Mouse (Mus musculus) midbrain, embryonic 15.5 days (tissue): ENCODE data around the gene Hs3st5. TPM values are rescaled to one million over a fixed set of nuclear protein-coding genes. Genes with fewer than 3 reads are reported as not detected.

Experiments
- ATAC-seq: fragments of 200-750 bp; cut with Nextera tagmentation; replicated peaks from 2 replicates; pipeline ENCODE4 v1.8.0; 2017; ENCODE audit warnings: moderate TSS enrichment
- H3K27ac ChIP-seq: fragments of 300-500 bp; sonication (generic); 2 replicates; pipeline ENCODE4 v1.5.1; 2015; ENCODE audit warnings: mild to moderate bottlenecking, inconsistent platforms
- H3K27me3 ChIP-seq: fragments of 300-500 bp; sonication (generic); replicated peaks from 2 replicates; pipeline ENCODE4 v1.6.1; 2015; ENCODE audit warnings: inconsistent platforms
- H3K36me3 ChIP-seq: fragments of 300-500 bp; sonication (generic); replicated peaks from 2 replicates; pipeline ENCODE4 v1.6.1; 2015; ENCODE audit warnings: inconsistent platforms
- H3K4me1 ChIP-seq: fragments of 300-500 bp; sonication (generic); 2 replicates; pipeline ENCODE4 v1.6.1; 2015; ENCODE audit warnings: inconsistent platforms
- H3K4me2 ChIP-seq: fragments of 300-500 bp; sonication (generic); 2 replicates; pipeline ENCODE4 v1.6.1; 2015; ENCODE audit warnings: inconsistent platforms, mild to moderate bottlenecking, moderate library complexity
- H3K4me3 ChIP-seq: fragments of 300-500 bp; sonication (generic); 2 replicates; pipeline ENCODE4 v1.5.1; 2015; ENCODE audit warnings: mild to moderate bottlenecking, inconsistent platforms
- H3K9ac ChIP-seq: fragments of 300-500 bp; sonication (generic); 2 replicates; pipeline ENCODE4 v1.6.1; 2015; ENCODE audit warnings: mild to moderate bottlenecking, inconsistent platforms
- H3K9me3 ChIP-seq: fragments of 300-500 bp; sonication (generic); 2 replicates; pipeline ENCODE4 v1.6.1; 2016; ENCODE audit warnings: inconsistent platforms
- WGBS: fragments of 180-500 bp; shearing (Covaris S2); methylation state at CpG from one replicate; pipeline ENCODE4 v1.1.7; 2015; ENCODE audit warnings: mixed read lengths; 5-methylcytosine and 5-hydroxymethylcytosine counted together
- polyA plus RNA-seq: library from polyadenylated mRNA; unstranded; fragments of >200 nt; fragmentation: Nextera tagmentation; extraction: Ambion mirVana; gene quantifications from 2 replicates; pipeline ENCODE4 v1.2.1, GENCODE M21; 2015

Gene Hs3st5
- polyA plus RNA-seq, 1 experiment from 2014 or later = 23.4 TPM

GRCm38 (mm10) chr10:36829079-36829478, 322.5 kb downstream of the Hs3st5 start:
- 61% methylated on average over 3 of the region's 3 CpGs for WGBS
- Histone ChIP-seq H3K27ac (no peak overlapping the region), H3K4me2 (no peak overlapping the region), H3K4me3 (no peak overlapping the region), H3K36me3 (no peaks in the 10 kb centered on the region), H3K9me3 (no peaks in the 10 kb centered on the region), H3K27me3 (no peaks in the 10 kb centered on the region), H3K9ac (no peak overlapping the region), H3K4me1 (no peaks in the 10 kb centered on the region)
- 0 out of 2 replicates have a peak, but pooled peaks have one; percentile 11 for ATAC-seq

- Histone ChIP-seq H3K27ac (no peak overlapping the region), H3K4me3 (no peak overlapping the region), H3K9ac (no peak overlapping the region), H3K4me1 (no peaks in the 10 kb centered on the region), H3K9me3 (no peaks in the 10 kb centered on the region), H3K4me2 (no peak overlapping the region), H3K27me3 (no peaks in the 10 kb centered on the region), H3K36me3 (no peaks in the 10 kb centered on the region)
- 46% methylated on average over 3 of the region's 3 CpGs for WGBS
- no peak for ATAC-seq
Observed at GRCm38 (mm10) chr10:36832204-36832603, 325.6 kb downstream of the Hs3st5 start.

GRCm38 (mm10) chr10:36834224-36834623, 327.6 kb downstream of the Hs3st5 start:
- ATAC-seq = no peak
- no peak overlapping the region for H3K4me2 ChIP-seq
- H3K4me1 ChIP-seq = no peaks in the 10 kb centered on the region
- H3K27me3 ChIP-seq = no peaks in the 10 kb centered on the region
- no peaks in the 10 kb centered on the region for H3K36me3 ChIP-seq
- 20% methylated on average over 5 of the region's 5 CpGs for WGBS
- no peaks in the 10 kb centered on the region for H3K9me3 ChIP-seq
- no peak overlapping the region for H3K27ac ChIP-seq
- H3K4me3 ChIP-seq = no peak overlapping the region
- H3K9ac ChIP-seq = no peak overlapping the region

- no peak for ATAC-seq
- H3K27me3 ChIP-seq = no peaks in the 10 kb centered on the region
- no peak overlapping the region for H3K9ac ChIP-seq
- H3K9me3 ChIP-seq = no peaks in the 10 kb centered on the region
- H3K36me3 ChIP-seq = no peaks in the 10 kb centered on the region
- no peak overlapping the region for H3K27ac ChIP-seq
- no peaks in the 10 kb centered on the region for H3K4me1 ChIP-seq
- no peak overlapping the region for H3K4me3 ChIP-seq
- WGBS = 83% methylated on average over 5 of the region's 5 CpGs
- no peak overlapping the region for H3K4me2 ChIP-seq
Observed at GRCm38 (mm10) chr10:36835836-36836516, 329.4 kb downstream of the Hs3st5 start.

GRCm38 (mm10) chr10:36850231-36850630, 343.6 kb downstream of the Hs3st5 start:
- no peaks in the 10 kb centered on the region for H3K27me3 ChIP-seq
- H3K36me3 ChIP-seq = no peaks in the 10 kb centered on the region
- no peak overlapping the region for H3K4me2 ChIP-seq
- 92% methylated on average over 3 of the region's 3 CpGs for WGBS
- H3K4me1 ChIP-seq = no peaks in the 10 kb centered on the region
- ATAC-seq = no peak
- no peaks in the 10 kb centered on the region for H3K9me3 ChIP-seq
- no peak overlapping the region for H3K27ac ChIP-seq
- H3K9ac ChIP-seq = no peak overlapping the region
- no peak overlapping the region for H3K4me3 ChIP-seq

- Histone ChIP-seq H3K27ac (no peak overlapping the region), H3K4me3 (no peak overlapping the region), H3K9ac (no peak overlapping the region), H3K9me3 (no peaks in the 10 kb centered on the region), H3K36me3 (no peaks in the 10 kb centered on the region), H3K27me3 (no peaks in the 10 kb centered on the region), H3K4me1 (no peaks in the 10 kb centered on the region), H3K4me2 (no peak overlapping the region)
- 88% methylated on average over 2 of the region's 2 CpGs for WGBS
- ATAC-seq = no peak
Observed at GRCm38 (mm10) chr10:36862127-36862895, 355.7 kb downstream of the Hs3st5 start.
